Mouse (Mus musculus): ENCODE measurements around the gene Mlxip.

DNA sequence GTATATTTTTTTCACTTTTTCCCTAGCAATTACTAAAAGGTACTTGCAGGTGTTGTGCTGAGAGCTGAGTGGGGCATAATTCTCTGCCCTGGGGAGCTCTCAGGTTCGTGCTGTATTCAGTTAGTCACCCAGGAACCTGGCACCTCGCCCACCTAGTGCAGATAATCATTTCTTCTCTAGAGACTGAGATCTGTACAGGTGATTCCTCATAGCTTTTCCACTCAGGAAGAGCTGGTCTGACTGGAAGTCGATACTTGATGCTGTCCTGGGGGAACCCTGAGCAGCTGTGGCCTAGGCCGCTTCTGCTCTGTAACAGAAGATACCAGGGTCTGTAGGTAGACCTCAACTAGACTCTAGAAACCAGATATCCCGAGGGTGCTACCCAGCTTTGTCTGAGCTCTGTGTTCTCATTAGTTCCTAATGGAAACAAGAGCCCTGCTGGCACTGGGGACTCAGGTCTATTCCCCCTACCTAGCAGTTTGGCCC lies 50.3 kb downstream of the Mlxip start:
- TF ChIP-seq CTCF (IDR thresholded peaks at IDR 0.05; ENCODE audit: low read depth) = no peak
- no peak for TF ChIP-seq EP300 (optimal IDR thresholded peaks at IDR 0.05)

Measured in stomach, postnatal 0 days (tissue).